Mouse (Mus musculus) brain, adult 10 weeks (tissue): ENCODE data around the gene Olfr433. TPM values are rescaled to one million over a fixed set of nuclear protein-coding genes. Genes with fewer than 3 reads are reported as not detected.

Experiments
- polyA plus RNA-seq: library from polyadenylated mRNA; stranded (reverse); fragments of 350-450 nt; fragmentation: Illumina TruSeq; extraction: RNeasy Lipid Tissue Mini Kit (QIAGEN cat#74804); gene quantifications from one replicate; pipeline ENCODE4 v1.2.3, GENCODE M21; 2015; ENCODE audit warnings: low read depth, low replicate concordance

Gene Olfr433
- not detected for polyA plus RNA-seq

GRCm38 (mm10) chr1:174040523-174041177, at the start of gene Olfr433:
Gene Olfr433 (plus strand): TSS chr1:174040705.

GRCm38 (mm10) chr1:174031698-174032097, 8.8 kb upstream of the Olfr433 start, which contains the start of gene Ifi205:
Gene Ifi205 (minus strand): TSS chr1:174031810.

GRCm38 (mm10) chr1:174048893-174049292, 8.4 kb downstream of the Olfr433 start, which contains the start of gene Olfr432:
Gene Olfr432 (plus strand): TSS chr1:174049205.

GRCm38 (mm10) chr1:174066305-174066704, 25.8 kb downstream of the Olfr433 start, which contains the start of gene Olfr430:
Gene Olfr430 (plus strand): TSS chr1:174066605.

GRCm38 (mm10) chr1:174084031-174084430, 43.5 kb downstream of the Olfr433 start, which contains the start of gene Olfr429:
Gene Olfr429 (plus strand): TSS chr1:174084331.

Other genes with a start within 250 kb of the Olfr433 start
- gene Ifi211, start 127.7 kb upstream of the Olfr433 start, polyA plus RNA-seq: not detected
- 3.9 TPM for gene Mndal, start 98.2 kb upstream of the Olfr433 start, polyA plus RNA-seq
- gene Ifi203, start 98.0 kb upstream of the Olfr433 start, polyA plus RNA-seq: 2.4 TPM
- gene Ifi202b, start 58.0 kb upstream of the Olfr433 start, polyA plus RNA-seq: not detected
- gene Ifi205, start 8.9 kb upstream of the Olfr433 start, polyA plus RNA-seq: not detected
- not detected for gene Olfr432, start 8.5 kb downstream of the Olfr433 start, polyA plus RNA-seq
- gene Olfr430, start 25.9 kb downstream of the Olfr433 start, polyA plus RNA-seq: not detected
- gene Olfr429, start 43.6 kb downstream of the Olfr433 start, polyA plus RNA-seq: not detected
- gene Olfr427, start 56.2 kb downstream of the Olfr433 start, polyA plus RNA-seq: not detected
- not detected for gene Olfr231, start 80.5 kb downstream of the Olfr433 start, polyA plus RNA-seq
- gene Olfr424, start 90.8 kb downstream of the Olfr433 start, polyA plus RNA-seq: not detected
- not detected for gene Olfr420, start 114.9 kb downstream of the Olfr433 start, polyA plus RNA-seq
- not detected for gene Spta1, start 132.1 kb downstream of the Olfr433 start, polyA plus RNA-seq
- gene Olfr419, start 211.4 kb downstream of the Olfr433 start, polyA plus RNA-seq: not detected